Mouse (Mus musculus): ENCODE data around the gene Pdlim7. TPM values are rescaled to one million over a fixed set of nuclear protein-coding genes. Genes with fewer than 3 reads are reported as not detected.
A peak's percentile ranks its signal among the peaks of the same experiment; 100 is the strongest.

Gene Pdlim7
- total and polyA plus RNA-seq, 2 experiments from 2014 or later = 41.3 to 153 TPM

- Histone ChIP-seq H3K4me2 (ENCODE audit: low read depth, low read length, poor library complexity, severe bottlenecking) (no peak overlapping the region), H3K9ac (replicated peaks; ENCODE audit: low read length, poor library complexity, severe bottlenecking) (no peak overlapping the region), H3K27me3 (ENCODE audit: insufficient read depth, low read length) (no peaks in the 10 kb centered on the region), H3K27ac (ENCODE audit: low read depth, low read length) (no peak overlapping the region), H3K9me3 (ENCODE audit: low read length) (no peaks in the 10 kb centered on the region), H3K4me3 (ENCODE audit: low read depth, low read length) (no peak overlapping the region), H3K4me1 (ENCODE audit: insufficient read depth, low read length) (peaks cover 4% of the 10 kb centered on the region), H3K36me3 (ENCODE audit: insufficient read depth, low read length) (peaks cover 6% of the 10 kb centered on the region; the same call in 1 of the 2 replicates)
- no peak for TF ChIP-seq CTCF (IDR thresholded peaks at IDR 0.05)
- 87% methylated on average over 6 of the region's 6 CpGs for WGBS
- no peak for DNase-seq (ENCODE audit: low spot score)
- ATAC-seq (ENCODE audit: low FRiP score) = no peak
Observed at GRCm38 (mm10) chr13:55496661-55497060, 16.8 kb downstream of the Pdlim7 start.

DNA sequence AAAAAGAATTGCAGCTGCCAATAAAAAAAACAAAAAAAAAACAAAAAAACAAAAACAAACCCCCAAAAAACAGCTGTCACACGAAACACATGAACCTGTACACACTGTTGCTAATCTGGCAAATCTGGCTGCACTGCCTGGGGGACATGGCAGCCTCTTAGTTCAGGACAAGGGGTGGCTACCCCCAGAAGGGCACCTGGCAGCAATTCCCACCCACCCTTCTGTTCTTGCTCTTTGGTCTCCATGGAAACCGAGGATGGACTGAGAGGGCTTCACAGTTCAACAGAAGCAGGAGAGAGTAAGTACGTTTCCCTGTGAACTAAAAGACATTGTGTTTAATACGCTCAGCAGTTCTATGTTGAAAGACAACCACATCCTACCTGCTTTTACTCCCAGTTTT is 17.8 kb downstream of the Pdlim7 start:
- TF ChIP-seq CTCF (IDR thresholded peaks at IDR 0.05) = no peak
- no peak overlapping the region for H3K4me3 ChIP-seq (ENCODE audit: low read depth, low read length)
- H3K36me3 ChIP-seq (ENCODE audit: insufficient read depth, low read length) = peaks cover 6% of the 10 kb centered on the region; the same call in 1 of the 2 replicates
- no peaks in the 10 kb centered on the region for H3K9me3 ChIP-seq (ENCODE audit: low read length)
- peaks cover 4% of the 10 kb centered on the region for H3K4me1 ChIP-seq (ENCODE audit: insufficient read depth, low read length)
- DNase-seq (ENCODE audit: low spot score) (no peak), ATAC-seq (ENCODE audit: low FRiP score) (no peak)
- 0 out of 2 replicates have a peak overlapping the region, but pooled peaks have one; percentile 20 for H3K27ac ChIP-seq (ENCODE audit: low read depth, low read length)
- no peak overlapping the region for H3K9ac ChIP-seq (replicated peaks; ENCODE audit: low read length, poor library complexity, severe bottlenecking)
- WGBS = 11% methylated on average over 4 of the region's 4 CpGs
- H3K4me2 ChIP-seq (ENCODE audit: low read depth, low read length, poor library complexity, severe bottlenecking) = no peak overlapping the region
- no peaks in the 10 kb centered on the region for H3K27me3 ChIP-seq (ENCODE audit: insufficient read depth, low read length)

DNA sequence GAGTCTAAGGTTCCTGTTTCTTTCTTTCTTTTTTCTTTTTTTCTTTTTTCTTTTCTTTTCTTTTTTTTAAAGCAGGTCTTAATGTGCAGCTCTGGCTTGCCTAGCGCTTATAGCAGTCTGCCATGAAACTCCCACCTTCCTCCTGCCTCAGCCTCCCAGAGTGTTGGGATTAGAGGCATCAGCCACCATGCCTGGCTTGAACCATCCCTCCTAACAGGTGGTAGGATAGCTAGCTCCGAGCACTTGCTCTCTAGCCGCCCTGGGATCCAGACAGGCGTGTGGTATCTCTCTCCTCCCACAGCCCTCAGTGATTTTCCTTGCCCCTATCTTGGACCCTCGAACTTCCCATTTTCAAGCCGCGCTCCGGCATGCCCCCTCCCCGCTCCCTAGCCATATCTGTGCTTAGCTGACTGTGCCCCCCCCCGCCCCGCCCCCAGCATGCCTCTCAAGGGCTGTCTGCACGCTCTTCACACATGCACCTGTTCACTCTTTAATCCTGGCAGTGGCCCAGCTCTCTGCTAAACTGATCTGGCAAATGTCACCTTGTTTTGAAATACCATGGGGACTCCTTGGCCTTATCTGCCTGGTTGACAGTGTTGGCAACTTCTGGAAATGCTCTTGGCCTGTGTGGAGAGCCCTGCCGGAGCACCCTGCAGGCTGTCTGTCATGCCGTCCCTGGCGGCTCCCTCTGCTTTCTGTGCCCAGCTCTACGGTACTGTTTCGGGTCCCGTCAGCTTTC is 18.4 kb downstream of the Pdlim7 start:
- Histone ChIP-seq H3K36me3 (ENCODE audit: insufficient read depth, low read length) (peaks cover 6% of the 10 kb centered on the region; the same call in 1 of the 2 replicates), H3K4me1 (ENCODE audit: insufficient read depth, low read length) (peaks cover 4% of the 10 kb centered on the region), H3K27me3 (ENCODE audit: insufficient read depth, low read length) (no peaks in the 10 kb centered on the region), H3K4me2 (ENCODE audit: low read depth, low read length, poor library complexity, severe bottlenecking) (no peak overlapping the region), H3K9me3 (ENCODE audit: low read length) (no peaks in the 10 kb centered on the region), H3K9ac (replicated peaks; ENCODE audit: low read length, poor library complexity, severe bottlenecking) (no peak overlapping the region), H3K4me3 (ENCODE audit: low read depth, low read length) (no peak overlapping the region), H3K27ac (ENCODE audit: low read depth, low read length) (no peak overlapping the region)
- no peak for TF ChIP-seq CTCF (IDR thresholded peaks at IDR 0.05)
- 19% methylated on average over 18 of the region's 18 CpGs for WGBS
- peak; percentile 72 for DNase-seq (ENCODE audit: low spot score)
- no peak for ATAC-seq (ENCODE audit: low FRiP score)

GRCm38 (mm10) chr13:55494257-55494656 is 19.2 kb downstream of the Pdlim7 start:
- DNase-seq (ENCODE audit: low spot score) (no peak), ATAC-seq (ENCODE audit: low FRiP score) (no peak)
- H3K9ac ChIP-seq (replicated peaks; ENCODE audit: low read length, poor library complexity, severe bottlenecking) = no peak overlapping the region
- H3K9me3 ChIP-seq (ENCODE audit: low read length) = no peaks in the 10 kb centered on the region
- H3K36me3 ChIP-seq (ENCODE audit: insufficient read depth, low read length) = peaks cover 6% of the 10 kb centered on the region; the same call in 1 of the 2 replicates
- H3K4me1 ChIP-seq (ENCODE audit: insufficient read depth, low read length) = peaks cover 4% of the 10 kb centered on the region
- H3K4me2 ChIP-seq (ENCODE audit: low read depth, low read length, poor library complexity, severe bottlenecking) = no peak overlapping the region
- TF ChIP-seq CTCF (IDR thresholded peaks at IDR 0.05) = peak; percentile 17; the same call in 1 of the 2 replicates
- H3K27me3 ChIP-seq (ENCODE audit: insufficient read depth, low read length) = no peaks in the 10 kb centered on the region
- no peak overlapping the region for H3K4me3 ChIP-seq (ENCODE audit: low read depth, low read length)
- no peak overlapping the region for H3K27ac ChIP-seq (ENCODE audit: low read depth, low read length)
- WGBS = 20% methylated on average over 2 of the region's 2 CpGs

GRCm38 (mm10) chr13:55487578-55488498 is 25.6 kb downstream of the Pdlim7 start, which contains the start of gene Dbn1:
Gene Dbn1, minus strand, starts transcription at chr13:55488111.
- Histone ChIP-seq H3K9ac (replicated peaks; ENCODE audit: low read length, poor library complexity, severe bottlenecking) (peak within 1 kb of the TSS; percentile 98), H3K9me3 (ENCODE audit: low read length) (no peaks in the 10 kb centered on the region), H3K27me3 (ENCODE audit: insufficient read depth, low read length) (no peaks in the 10 kb centered on the region), H3K4me1 (ENCODE audit: insufficient read depth, low read length) (peaks cover 7% of the 10 kb centered on the region; the same call in 1 of the 2 replicates), H3K4me2 (ENCODE audit: low read depth, low read length, poor library complexity, severe bottlenecking) (peak within 1 kb of the TSS; percentile 97), H3K4me3 (ENCODE audit: low read depth, low read length) (peak within 1 kb of the TSS; percentile 75), H3K27ac (ENCODE audit: low read depth, low read length) (peak within 1 kb of the TSS; percentile 99), H3K36me3 (ENCODE audit: insufficient read depth, low read length) (peaks cover 3% of the 10 kb centered on the region; the same call in 1 of the 2 replicates)
- peak; percentile 81 for DNase-seq (ENCODE audit: low spot score)
- under 1% methylated on average over 30 of the region's 83 CpGs for WGBS
- ATAC-seq (ENCODE audit: low FRiP score) = peak; percentile 84
- no peak for TF ChIP-seq CTCF (IDR thresholded peaks at IDR 0.05)

All from midbrain, postnatal 0 days (tissue).